Mouse (Mus musculus) megakaryocyte, embryonic 14.5 days (primary cell): ENCODE data around the gene Eps8.

Source experiments
- FLI1 ChIP-seq: IDR thresholded peaks from 2 replicates; pipeline ENCODE4 v1.6.1; 2012; ENCODE audit warnings: low read length, inconsistent platforms, mixed read lengths
- GATA1 ChIP-seq: IDR thresholded peaks from 3 replicates; pipeline ENCODE4 v1.6.1; 2012; ENCODE audit warnings: mixed read lengths, low read length, inconsistent platforms, borderline replicate concordance

DNA sequence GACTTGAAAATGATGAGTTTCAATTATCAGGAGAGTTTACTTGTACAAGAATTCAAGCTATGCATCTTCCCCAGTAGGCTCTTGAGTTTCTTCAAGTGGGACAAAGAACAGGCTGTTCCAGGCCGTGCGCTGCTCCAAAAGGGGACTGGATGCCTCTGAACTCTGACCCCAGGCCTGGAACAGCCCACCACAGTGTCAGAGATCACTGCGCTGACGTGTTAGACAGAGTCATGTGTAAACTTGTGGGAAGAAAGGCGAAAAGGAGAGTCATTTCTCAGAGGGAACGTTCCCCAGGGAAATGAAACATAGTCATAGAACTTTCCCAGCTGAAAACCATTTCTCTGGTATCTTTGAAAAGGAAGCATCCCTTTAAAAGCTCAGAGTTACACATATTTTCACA lies 167.2 kb downstream of the Eps8 start:
- TF ChIP-seq GATA1 (no peak), FLI1 (no peak)
